Mouse (Mus musculus) monocyte, adult 2 months (primary cell): ENCODE measurements around the gene Nxph1.

ENCODE experiments used
- DNase-seq, 2 experiments: peaks; one replicate each; pipeline ENCODE4 v3.0.0; 2022; ENCODE audit warnings: low spot score in 2 of 2, low read depth in 1 of 2

The Nxph1 gene

GRCm38 (mm10) chr6:8948131-8948470 lies at the start of gene Nxph1:
TSS of gene Nxph1 (plus strand) at chr6:8948431.
- DNase-seq: no peak

GRCm38 (mm10) chr6:8900021-8900728 lies 48.1 kb upstream of the Nxph1 start:
- no peak for DNase-seq

- no peak for DNase-seq
Measured at GRCm38 (mm10) chr6:8900729-8901122, 47.5 kb upstream of the Nxph1 start.

GRCm38 (mm10) chr6:8907917-8908316 lies 40.3 kb upstream of the Nxph1 start:
- DNase-seq: no peak

- no peak for DNase-seq
Measured at GRCm38 (mm10) chr6:8913404-8913803, 34.8 kb upstream of the Nxph1 start.

- no peak for DNase-seq
Measured at GRCm38 (mm10) chr6:8914682-8915081, 33.5 kb upstream of the Nxph1 start.

GRCm38 (mm10) chr6:8924481-8924880 lies 23.8 kb upstream of the Nxph1 start:
- no peak for DNase-seq

- no peak for DNase-seq
Measured at GRCm38 (mm10) chr6:8935241-8935640, 13.0 kb upstream of the Nxph1 start.

GRCm38 (mm10) chr6:8935705-8936104 lies 12.5 kb upstream of the Nxph1 start:
- DNase-seq: no peak

- no peak for DNase-seq
Measured at GRCm38 (mm10) chr6:8936168-8936567, 12.1 kb upstream of the Nxph1 start.

GRCm38 (mm10) chr6:8948471-8949411 lies 510 bp downstream of the Nxph1 start:
- no peak for DNase-seq

- DNase-seq: no peak
Measured at GRCm38 (mm10) chr6:8949665-8950201, 1.5 kb downstream of the Nxph1 start.

- no peak for DNase-seq
Measured at GRCm38 (mm10) chr6:8950611-8951325, 2.5 kb downstream of the Nxph1 start.

GRCm38 (mm10) chr6:8951326-8951695 lies 3.1 kb downstream of the Nxph1 start:
- no peak for DNase-seq

GRCm38 (mm10) chr6:8951884-8952590 lies 3.8 kb downstream of the Nxph1 start:
- DNase-seq: no peak

- no peak for DNase-seq
Measured at GRCm38 (mm10) chr6:8955817-8956529, 7.7 kb downstream of the Nxph1 start.

GRCm38 (mm10) chr6:8956743-8957528 lies 8.7 kb downstream of the Nxph1 start:
- DNase-seq: no peak

- no peak for DNase-seq
Measured at GRCm38 (mm10) chr6:8957529-8957887, 9.3 kb downstream of the Nxph1 start.

- no peak for DNase-seq
Measured at GRCm38 (mm10) chr6:8958081-8958919, 10.1 kb downstream of the Nxph1 start.
